Mouse (Mus musculus): ENCODE data around the gene Cyp2j8.
A peak's percentile ranks its signal among the peaks of the same experiment; 100 is the strongest.
"Not testable (repeated sequence)": the region's sequence is repeated elsewhere in the genome, so short reads cannot be mapped to it uniquely, and the experiment has no call there.

Gene Cyp2j8

DNA sequence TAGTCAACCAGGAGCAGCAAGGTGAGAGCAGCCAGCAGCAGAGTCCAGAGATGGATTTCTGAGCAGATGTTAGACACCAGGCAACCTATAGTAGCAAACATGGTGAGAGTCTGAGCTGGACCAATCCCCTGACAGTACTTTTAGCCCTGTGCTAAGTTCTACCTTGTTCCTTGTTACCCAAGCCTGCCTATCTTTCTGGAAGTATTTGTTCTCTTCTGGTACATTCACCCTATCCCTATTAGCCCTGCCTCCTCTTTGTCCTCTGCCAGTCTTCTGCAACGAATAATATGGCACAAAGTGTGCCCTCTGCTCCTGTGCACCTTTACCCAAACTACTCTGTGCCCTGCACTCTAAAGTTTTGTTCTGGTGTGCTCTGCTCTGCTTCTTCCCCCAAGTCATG is at the start of gene Cyp2j8:
Gene Cyp2j8 (minus strand): TSS at position 101 of the 400 bp plus-strand sequence.
- no peak for DNase-seq (ENCODE audit: low read depth, low spot score)

- peak; percentile 56 for DNase-seq (ENCODE audit: low read depth, low spot score)
These were observed 46.1 kb upstream of the Cyp2j8 start, which contains the start of gene Cyp2j6 for GRCm38 (mm10) chr4:96553133-96553819. Cyp2j6 (minus strand) TSS chr4:96553661.

DNA sequence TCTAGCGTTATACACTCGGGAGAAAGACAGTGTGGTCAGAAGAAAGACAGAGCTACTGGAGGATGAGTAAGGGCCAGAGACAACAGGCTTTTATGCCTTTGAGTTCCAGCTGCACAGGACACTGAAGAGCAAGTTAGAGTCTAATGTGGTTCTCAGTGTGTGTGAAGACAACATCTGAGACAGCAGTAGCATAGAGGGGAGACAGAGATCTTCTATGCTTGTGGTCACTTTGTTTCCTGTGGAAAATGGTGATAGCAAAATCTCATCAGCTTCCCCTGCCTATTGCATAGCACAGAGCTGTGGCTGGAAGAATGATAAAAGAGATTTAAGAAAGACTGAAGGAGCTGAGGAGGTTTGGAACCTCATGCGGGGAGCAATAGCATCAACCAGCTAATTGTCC is 44.4 kb upstream of the Cyp2j8 start:
- DNase-seq (ENCODE audit: low read depth, low spot score): no peak

GRCm38 (mm10) chr4:96545976-96546375 is 38.8 kb upstream of the Cyp2j8 start:
- DNase-seq (ENCODE audit: low read depth, low spot score): peak; percentile 50

DNA sequence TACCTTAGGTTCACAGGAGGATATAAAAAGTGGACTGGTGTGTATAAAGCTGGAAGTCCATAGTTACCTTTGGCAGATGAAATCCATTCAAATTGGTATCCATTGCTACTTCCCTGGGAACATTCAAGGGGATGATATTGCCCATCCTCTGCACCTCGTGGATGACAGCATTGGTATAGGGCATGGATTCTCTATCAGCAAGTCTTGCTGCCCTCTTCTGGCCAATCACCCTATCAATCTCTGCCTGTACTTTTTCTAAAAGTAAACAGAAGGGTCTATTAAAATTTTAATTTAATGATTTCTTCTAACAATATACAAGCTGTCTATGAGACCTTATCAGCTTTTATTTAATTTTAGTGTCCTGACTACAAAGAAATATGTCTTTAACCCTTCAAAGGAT is 18.6 kb upstream of the Cyp2j8 start:
- no peak for DNase-seq (ENCODE audit: low read depth, low spot score)

- DNase-seq (ENCODE audit: low read depth, low spot score): no peak
These were observed 15.1 kb upstream of the Cyp2j8 start for GRCm38 (mm10) chr4:96522256-96522655.

GRCm38 (mm10) chr4:96510083-96510482 is 2.9 kb upstream of the Cyp2j8 start:
- no peak for DNase-seq (ENCODE audit: low read depth, low spot score)

- not testable (repeated sequence) for DNase-seq (ENCODE audit: low read depth, low spot score)
These were observed 43.7 kb downstream of the Cyp2j8 start for GRCm38 (mm10) chr4:96463311-96464060.

Data from telencephalon, adult 2 months (tissue).